Mouse (Mus musculus) stomach, postnatal 0 days (tissue): ENCODE measurements around the gene Cln3. TPM values are rescaled to one million over a fixed set of nuclear protein-coding genes. Genes with fewer than 3 reads are reported as not detected.

Experiments
- ATAC-seq: fragments of 200-750 bp; cut with Nextera tagmentation; 2 replicates; pipeline ENCODE4 v1.8.0; 2017; ENCODE audit not compliant: low FRiP score, low TSS enrichment
- DNase-seq: peaks from one replicate; pipeline ENCODE4 v3.0.0-alpha.2; 2016; ENCODE audit warnings: low spot score
- H3K27ac ChIP-seq: fragments of 300-500 bp; sonication (generic); replicated peaks from 2 replicates; pipeline ENCODE4 v1.5.1; 2014; ENCODE audit warnings: mild to moderate bottlenecking, control low read depth
- H3K27me3 ChIP-seq: fragments of 300-500 bp; sonication (generic); 2 replicates; pipeline ENCODE4 v1.6.1; 2014; ENCODE audit warnings: low read length; ENCODE audit not compliant: control insufficient read depth, insufficient read depth
- H3K36me3 ChIP-seq: fragments of 300-500 bp; sonication (generic); 2 replicates; pipeline ENCODE4 v1.6.1; 2014; ENCODE audit warnings: low read length, mixed read lengths; ENCODE audit not compliant: control insufficient read depth, insufficient read depth
- H3K4me1 ChIP-seq: fragments of 300-500 bp; sonication (generic); replicated peaks from 2 replicates; pipeline ENCODE4 v1.6.1; 2014; ENCODE audit warnings: antibody characterized with exemption; ENCODE audit not compliant: control insufficient read depth, insufficient read depth
- H3K4me2 ChIP-seq: fragments of 300-500 bp; sonication (generic); replicated peaks from 2 replicates; pipeline ENCODE4 v1.6.1; 2014; ENCODE audit warnings: low read depth, mild to moderate bottlenecking, control low read depth, moderate library complexity
- H3K4me3 ChIP-seq: fragments of 300-500 bp; sonication (generic); 2 replicates; pipeline ENCODE4 v1.5.1; 2014; ENCODE audit warnings: low read depth, low read length, control low read depth
- H3K9ac ChIP-seq: fragments of 300-500 bp; sonication (generic); 2 replicates; pipeline ENCODE4 v1.6.1; 2014; ENCODE audit warnings: mild to moderate bottlenecking, low read length, control low read depth, mixed read lengths
- H3K9me3 ChIP-seq: fragments of 300-500 bp; sonication (generic); 2 replicates; pipeline ENCODE4 v1.6.1; 2016; ENCODE audit warnings: low read length; ENCODE audit not compliant: control insufficient read depth
- CTCF ChIP-seq: IDR thresholded peaks from 2 replicates; pipeline ENCODE4 v1.5.1; 2016; ENCODE audit warnings: antibody characterized with exemption, low read depth, mild to moderate bottlenecking, moderate library complexity
- EP300 ChIP-seq: optimal IDR thresholded peaks from 2 replicates; pipeline ENCODE3; 2016; ENCODE audit warnings: antibody characterized with exemption
- WGBS: fragments of 180-500 bp; shearing (Covaris S2); extraction: QIAGEN DNeasy Blood & Tissue Kit; methylation state at CpG from one replicate; pipeline ENCODE4 v1.1.7; 2014; 5-methylcytosine and 5-hydroxymethylcytosine counted together
- polyA plus RNA-seq: library from polyadenylated mRNA; unstranded; fragments of >200 nt; fragmentation: Nextera tagmentation; extraction: Ambion mirVana; gene quantifications from 2 replicates; pipeline ENCODE4 v1.2.1, GENCODE M21; 2015

The Cln3 gene
- polyA plus RNA-seq, 1 experiment from 2014 or later, result 17.7 TPM

GRCm38 (mm10) chr7:126554796-126555195, 30.8 kb downstream of the Cln3 start:
- no peak for TF ChIP-seq EP300
- TF ChIP-seq CTCF, result peak; percentile 38; the same call in 1 of the 2 replicates
- no peak for DNase-seq
- Histone ChIP-seq H3K4me3 (no peak overlapping the region), H3K27ac (no peak overlapping the region), H3K27me3 (no peaks in the 10 kb centered on the region), H3K4me2 (no peak overlapping the region), H3K9me3 (no peaks in the 10 kb centered on the region), H3K9ac (no peak overlapping the region), H3K36me3 (peaks cover 49% of the 10 kb centered on the region), H3K4me1 (no peaks in the 10 kb centered on the region)
- ATAC-seq, result no peak
- 94% methylated on average over 1 of the region's 1 CpGs for WGBS

- TF ChIP-seq EP300, result no peak
- H3K9ac ChIP-seq, result no peak overlapping the region
- DNase-seq (no peak), ATAC-seq (peak; percentile 43; the same call in 1 of the 2 replicates)
- H3K9me3 ChIP-seq, result no peaks in the 10 kb centered on the region
- peaks cover 22% of the 10 kb centered on the region for H3K36me3 ChIP-seq
- no peak overlapping the region for H3K4me2 ChIP-seq
- no peak overlapping the region for H3K27ac ChIP-seq
- no peaks in the 10 kb centered on the region for H3K4me1 ChIP-seq
- H3K4me3 ChIP-seq, result no peak overlapping the region
- no peaks in the 10 kb centered on the region for H3K27me3 ChIP-seq
- WGBS, result 75% methylated on average over 2 of the region's 2 CpGs
Measured at GRCm38 (mm10) chr7:126545631-126546030, 40.0 kb downstream of the Cln3 start.

GRCm38 (mm10) chr7:126541661-126542060, 44.0 kb downstream of the Cln3 start:
- ATAC-seq, result no peak
- no peaks in the 10 kb centered on the region for H3K9me3 ChIP-seq
- TF ChIP-seq EP300, result no peak
- no peak for TF ChIP-seq CTCF
- peaks cover 6% of the 10 kb centered on the region for H3K36me3 ChIP-seq
- H3K4me3 ChIP-seq, result no peak overlapping the region
- H3K4me1 ChIP-seq, result no peaks in the 10 kb centered on the region
- H3K4me2 ChIP-seq, result no peak overlapping the region
- no peak overlapping the region for H3K9ac ChIP-seq
- no peak overlapping the region for H3K27ac ChIP-seq
- H3K27me3 ChIP-seq, result no peaks in the 10 kb centered on the region
- peak; percentile 4 for DNase-seq
- 73% methylated on average over 1 of the region's 1 CpGs for WGBS

GRCm38 (mm10) chr7:126537820-126538585, 47.6 kb downstream of the Cln3 start:
- H3K27ac ChIP-seq, result no peak overlapping the region
- no peak overlapping the region for H3K4me3 ChIP-seq
- no peaks in the 10 kb centered on the region for H3K9me3 ChIP-seq
- 59% methylated on average over 5 of the region's 5 CpGs for WGBS
- no peaks in the 10 kb centered on the region for H3K36me3 ChIP-seq
- no peak overlapping the region for H3K4me2 ChIP-seq
- H3K4me1 ChIP-seq, result no peaks in the 10 kb centered on the region
- H3K9ac ChIP-seq, result no peak overlapping the region
- ATAC-seq (no peak), DNase-seq (no peak)
- no peak for TF ChIP-seq EP300
- TF ChIP-seq CTCF, result peak; percentile 66
- no peaks in the 10 kb centered on the region for H3K27me3 ChIP-seq

GRCm38 (mm10) chr7:126536466-126536865, 49.2 kb downstream of the Cln3 start:
- Histone ChIP-seq H3K9ac (no peak overlapping the region), H3K9me3 (no peaks in the 10 kb centered on the region), H3K36me3 (no peaks in the 10 kb centered on the region), H3K4me3 (peak overlapping the region; percentile 44), H3K27me3 (no peaks in the 10 kb centered on the region), H3K4me2 (peak overlapping the region; percentile 80), H3K4me1 (no peaks in the 10 kb centered on the region), H3K27ac (no peak overlapping the region)
- TF ChIP-seq EP300 (no peak), CTCF (no peak)
- WGBS, result 59% methylated on average over 9 of the region's 9 CpGs
- no peak for ATAC-seq
- no peak for DNase-seq

GRCm38 (mm10) chr7:126535766-126536165, 49.9 kb downstream of the Cln3 start:
- H3K4me3 ChIP-seq, result peak overlapping the region; percentile 44
- no peaks in the 10 kb centered on the region for H3K36me3 ChIP-seq
- TF ChIP-seq EP300, result no peak
- no peak for TF ChIP-seq CTCF
- no peaks in the 10 kb centered on the region for H3K4me1 ChIP-seq
- peak overlapping the region; percentile 57 for H3K9ac ChIP-seq
- no peaks in the 10 kb centered on the region for H3K27me3 ChIP-seq
- H3K27ac ChIP-seq, result no peak overlapping the region
- ATAC-seq, result no peak
- no peaks in the 10 kb centered on the region for H3K9me3 ChIP-seq
- H3K4me2 ChIP-seq, result peak overlapping the region; percentile 80
- peak; percentile 53 for DNase-seq
- WGBS, result under 1% methylated on average over 28 of the region's 28 CpGs
